Mouse (Mus musculus): ENCODE results near the gene C330021F23Rik. TPM values are rescaled to one million over a fixed set of nuclear protein-coding genes. Genes with fewer than 3 reads are reported as not detected.

The C330021F23Rik gene
- polyA plus RNA-seq, 3 experiments from 2014 or later = 0.74 TPM; not detected in 2

Other genes with a start within 250 kb of the C330021F23Rik start
- gene A430078G23Rik, start 214.6 kb upstream of the C330021F23Rik start, polyA plus RNA-seq (2017; shearing (Covaris generic)) = 10 to 100 TPM; 29.9 to 51.2 (median 36.9) TPM
- gene Arhgef18, start 175.0 kb upstream of the C330021F23Rik start, polyA plus RNA-seq (2017; shearing (Covaris generic)) = 10 to 100 TPM; 21.3 to 30.9 (median 30.4) TPM
- 10 to 100 TPM in 2 of 3 experiments, 1 to 10 TPM in 1; 9.0 to 20.4 (median 16.7) TPM for gene Pex11g, start 100.3 kb upstream of the C330021F23Rik start, polyA plus RNA-seq (2017; shearing (Covaris generic))
- not detected for gene Tex45, start 97.1 kb upstream of the C330021F23Rik start, polyA plus RNA-seq (2017; shearing (Covaris generic))
- under 1 TPM in 2 of 3 experiments, not detected in 1; 0.60 to 0.86 TPM for gene Zfp358, start 74.9 kb upstream of the C330021F23Rik start, polyA plus RNA-seq (2017; shearing (Covaris generic))
- 10 to 100 TPM; 15.3 to 26.3 (median 24.0) TPM for gene Mcoln1, start 67.5 kb upstream of the C330021F23Rik start, polyA plus RNA-seq (2017; shearing (Covaris generic))
- 10 to 100 TPM; 20.6 to 32.6 (median 27.7) TPM for gene Pnpla6, start 52.6 kb upstream of the C330021F23Rik start, polyA plus RNA-seq (2017; shearing (Covaris generic))
- not detected for gene Camsap3, start 19.3 kb downstream of the C330021F23Rik start, polyA plus RNA-seq (2017; shearing (Covaris generic))
- gene Xab2, start 53.3 kb downstream of the C330021F23Rik start, polyA plus RNA-seq (2017; shearing (Covaris generic)) = 10 to 100 TPM; 58.7 to 87.4 (median 83.2) TPM
- gene Pet100, start 53.6 kb downstream of the C330021F23Rik start, polyA plus RNA-seq (2017; shearing (Covaris generic)) = 100 to 1,000 TPM; 122 to 150 (median 138) TPM
- not detected for gene Pcp2, start 57.6 kb downstream of the C330021F23Rik start, polyA plus RNA-seq (2017; shearing (Covaris generic))
- 100 to 1,000 TPM; 180 to 262 (median 191) TPM for gene Stxbp2, start 63.0 kb downstream of the C330021F23Rik start, polyA plus RNA-seq (2017; shearing (Covaris generic))
- gene Retn, start 87.8 kb downstream of the C330021F23Rik start, polyA plus RNA-seq (2017; shearing (Covaris generic)) = not detected
- gene Mcemp1, start 97.8 kb downstream of the C330021F23Rik start, polyA plus RNA-seq (2017; shearing (Covaris generic)) = under 1 TPM in 1 of 3 experiments, not detected in 2; 0.48 TPM
- gene Fcor, start 104.4 kb downstream of the C330021F23Rik start, polyA plus RNA-seq (2017; shearing (Covaris generic)) = not detected
- gene Trappc5, start 108.3 kb downstream of the C330021F23Rik start, polyA plus RNA-seq (2017; shearing (Covaris generic)) = 10 to 100 TPM; 19.6 to 27.0 (median 23.3) TPM
- 1 to 10 TPM in 2 of 3 experiments, under 1 TPM in 1; 0.85 to 1.9 (median 1.9) TPM for gene Fcer2a, start 126.2 kb downstream of the C330021F23Rik start, polyA plus RNA-seq (2017; shearing (Covaris generic))
- gene Clec4g, start 152.7 kb downstream of the C330021F23Rik start, polyA plus RNA-seq (2017; shearing (Covaris generic)) = not detected
- 1 to 10 TPM in 2 of 3 experiments, not detected in 1; 1.1 to 2.6 TPM for gene Cd209a, start 181.0 kb downstream of the C330021F23Rik start, polyA plus RNA-seq (2017; shearing (Covaris generic))